Mouse (Mus musculus) activated CD4-positive, CD25-positive, alpha-beta regulatory T cell, adult 4 months (primary cell): ENCODE results near the gene Def6. TPM values are rescaled to one million over a fixed set of nuclear protein-coding genes. Genes with fewer than 3 reads are reported as not detected.

Experiments
- ATAC-seq: one replicate; pipeline ENCODE4 v1.8.0; 2017
- polyA plus RNA-seq, 2 experiments: library from polyadenylated mRNA; unstranded; fragments of 100-300 nt; shearing (Covaris generic); gene quantifications; one replicate each; pipeline ENCODE4 v1.2.1; 2017

The Def6 gene
- polyA plus RNA-seq, 2 experiments from 2014 or later, result 36.2 to 43.1 TPM

GRCm38 (mm10) chr17:28277721-28278120, 70.1 kb downstream of the Def6 start:
- no peak for ATAC-seq

GRCm38 (mm10) chr17:28278156-28278555, 70.6 kb downstream of the Def6 start:
- no peak for ATAC-seq

Other genes with a start within 250 kb of the Def6 start
- 1 to 10 TPM; 1.0 to 1.6 TPM for gene Tcp11, start 127.1 kb upstream of the Def6 start, polyA plus RNA-seq
- gene Scube3, start 65.6 kb upstream of the Def6 start, polyA plus RNA-seq, result not detected
- 1 to 10 TPM; 4.2 to 5.1 TPM for gene Zfp523, start 30.6 kb upstream of the Def6 start, polyA plus RNA-seq
- 1 to 10 TPM; 1.7 to 1.9 TPM for gene Ppard, start 24.9 kb downstream of the Def6 start, polyA plus RNA-seq
- gene Fance, start 105.7 kb downstream of the Def6 start, polyA plus RNA-seq, result 1 to 10 TPM; 3.4 to 6.4 TPM
- 1,000 to 10,000 TPM in 1 of 2 experiments, 100 to 1,000 TPM in 1; 852 to 1,030 TPM for gene Rpl10a, start 120.7 kb downstream of the Def6 start, polyA plus RNA-seq
- not detected for gene Tead3, start 143.0 kb downstream of the Def6 start, polyA plus RNA-seq
- gene Tulp1, start 157.4 kb downstream of the Def6 start, polyA plus RNA-seq, result not detected